19 mouse cellular contexts compared by ENCODE assay signal in genomic region chr6:147097346-147097929, GRCm38 (mm10). TPM values are rescaled to one million over a fixed set of nuclear protein-coding genes. Genes with fewer than 3 reads are reported as not detected.
A peak's percentile ranks its signal among the peaks of the same experiment; 100 is the strongest.
DNase-seq lines count a peak whose midpoint lies in the region; ATAC-seq and TF ChIP-seq lines count a peak whose summit lies in the region.
"Had no signal": no experiment of that assay in that cellular context is flagged by ENCODE, and none has a peak within 500 bp of the region (broad histone marks: within the 10 kb centered on the region; RNA-seq: fewer than 3 reads in every experiment).

No protein-coding gene starts in this region.

- intact Hi-C loops in heart, postnatal 14 days (cut with DNase I) = no loop called here

- no peak overlapping the region for H3K9ac ChIP-seq in heart, postnatal 0 days (replicated peaks; ENCODE audit: low read depth, low read length)
- H3K9ac ChIP-seq in embryonic facial prominence, embryonic 13.5 days = no peak overlapping the region
- H3K9ac ChIP-seq in midbrain, postnatal 0 days (replicated peaks; ENCODE audit: low read length, poor library complexity, severe bottlenecking) = no peak overlapping the region
- H3K9ac ChIP-seq: embryonic facial prominence, embryonic 15.5 days; hindbrain, embryonic 14.5 days; kidney, embryonic 15.5 days; limb, embryonic 13.5 days; liver, embryonic 14.5 days; midbrain, embryonic 15.5 days; neural tube, embryonic 15.5 days had no signal

- TF ChIP-seq EP300 in heart, postnatal 0 days (IDR thresholded peaks at IDR 0.05; ENCODE audit: low read depth) = no peak

- peaks cover 26% of the 10 kb centered on the region; the same call in 1 of the 2 replicates for H3K36me3 ChIP-seq in heart, postnatal 0 days (replicated peaks; ENCODE audit: control insufficient read depth, insufficient read depth, low read length)
- peaks cover 20% of the 10 kb centered on the region for H3K36me3 ChIP-seq in embryonic facial prominence, embryonic 13.5 days
- peaks cover 2% of the 10 kb centered on the region; the same call in 1 of the 2 replicates for H3K36me3 ChIP-seq in midbrain, postnatal 0 days (ENCODE audit: insufficient read depth, low read length)
- peaks cover 32% of the 10 kb centered on the region for H3K36me3 ChIP-seq in hindbrain, embryonic 10.5 days
- H3K36me3 ChIP-seq: midbrain, embryonic 15.5 days had no signal

- H3K27me3 ChIP-seq in heart, postnatal 0 days (ENCODE audit: control insufficient read depth, insufficient read depth, low read length) = no peaks in the 10 kb centered on the region
- H3K27me3 ChIP-seq in embryonic facial prominence, embryonic 13.5 days = no peaks in the 10 kb centered on the region
- no peaks in the 10 kb centered on the region for H3K27me3 ChIP-seq in midbrain, postnatal 0 days (ENCODE audit: insufficient read depth, low read length)
- H3K27me3 ChIP-seq in hindbrain, embryonic 10.5 days (ENCODE audit: insufficient read depth, poor library complexity, severe bottlenecking) = no peaks in the 10 kb centered on the region
- H3K27me3 ChIP-seq: embryonic facial prominence, embryonic 15.5 days; kidney, embryonic 15.5 days; limb, embryonic 13.5 days; megakaryocyte, embryonic 14.5 days; midbrain, embryonic 15.5 days; neural tube, embryonic 15.5 days had no signal

- peak; percentile 21; the same call in 1 of the 2 replicates for TF ChIP-seq CTCF in heart, postnatal 0 days (IDR thresholded peaks at IDR 0.05; ENCODE audit: low read depth)
- TF ChIP-seq CTCF in midbrain, postnatal 0 days (IDR thresholded peaks at IDR 0.05) = no peak

- H3K4me3 ChIP-seq in heart, postnatal 0 days (ENCODE audit: low read depth, low read length) = no peak overlapping the region
- H3K4me3 ChIP-seq in embryonic facial prominence, embryonic 13.5 days = no peak overlapping the region
- H3K4me3 ChIP-seq in midbrain, postnatal 0 days (ENCODE audit: low read depth, low read length) = no peak overlapping the region
- H3K4me3 ChIP-seq in hindbrain, embryonic 10.5 days = no peak overlapping the region
- H3K4me3 ChIP-seq: embryonic facial prominence, embryonic 15.5 days; kidney, embryonic 15.5 days; limb, embryonic 13.5 days; megakaryocyte, embryonic 14.5 days; midbrain, embryonic 15.5 days; neural tube, embryonic 15.5 days had no signal

- H3K4me1 ChIP-seq in heart, postnatal 0 days (ENCODE audit: control insufficient read depth, insufficient read depth) = peaks cover 4% of the 10 kb centered on the region
- H3K4me1 ChIP-seq in embryonic facial prominence, embryonic 13.5 days = peaks cover 44% of the 10 kb centered on the region
- peaks cover 8% of the 10 kb centered on the region; the same call in 1 of the 2 replicates for H3K4me1 ChIP-seq in midbrain, postnatal 0 days (ENCODE audit: insufficient read depth, low read length)
- peaks cover 21% of the 10 kb centered on the region for H3K4me1 ChIP-seq in hindbrain, embryonic 10.5 days (replicated peaks)

- ATAC-seq in heart, postnatal 0 days (ENCODE audit: insufficient read depth, low read depth) = no peak
- no peak for ATAC-seq in embryonic facial prominence, embryonic 13.5 days (ENCODE audit: insufficient number of reproducible peaks, insufficient read depth, low FRiP score, low TSS enrichment, low read depth)
- ATAC-seq in midbrain, postnatal 0 days (ENCODE audit: low FRiP score) = no peak
- ATAC-seq: midbrain, embryonic 15.5 days had no signal

- WGBS in heart, postnatal 0 days = 48% methylated on average over 8 of the region's 8 CpGs
- WGBS in embryonic facial prominence, embryonic 13.5 days = 27% methylated on average over 8 of the region's 8 CpGs
- WGBS in midbrain, postnatal 0 days = 53% methylated on average over 8 of the region's 8 CpGs
- WGBS in hindbrain, embryonic 10.5 days = 50% methylated on average over 8 of the region's 8 CpGs

- no peak overlapping the region for H3K27ac ChIP-seq in heart, postnatal 0 days (ENCODE audit: low read depth)
- H3K27ac ChIP-seq in embryonic facial prominence, embryonic 13.5 days = peak overlapping the region; percentile 5; the same call in 1 of the 2 replicates
- no peak overlapping the region for H3K27ac ChIP-seq in midbrain, postnatal 0 days (ENCODE audit: low read depth, low read length)
- no peak overlapping the region for H3K27ac ChIP-seq in hindbrain, embryonic 10.5 days
- H3K27ac ChIP-seq: embryonic facial prominence, embryonic 15.5 days; hindbrain, embryonic 14.5 days; kidney, embryonic 15.5 days; limb, embryonic 13.5 days; liver, embryonic 14.5 days; midbrain, embryonic 15.5 days; neural tube, embryonic 15.5 days had no signal

- H3K9me3 ChIP-seq in heart, postnatal 0 days (replicated peaks; ENCODE audit: control insufficient read depth, low read length) = no peaks in the 10 kb centered on the region
- no peaks in the 10 kb centered on the region for H3K9me3 ChIP-seq in embryonic facial prominence, embryonic 13.5 days
- H3K9me3 ChIP-seq in midbrain, postnatal 0 days (ENCODE audit: low read length) = no peaks in the 10 kb centered on the region
- H3K9me3 ChIP-seq in hindbrain, embryonic 10.5 days = no peaks in the 10 kb centered on the region
- H3K9me3 ChIP-seq: embryonic facial prominence, embryonic 15.5 days; kidney, embryonic 15.5 days; limb, embryonic 13.5 days; megakaryocyte, embryonic 14.5 days; midbrain, embryonic 15.5 days; neural tube, embryonic 15.5 days had no signal

- no peak for DNase-seq in heart, postnatal 0 days (ENCODE audit: low spot score)
- DNase-seq in heart, postnatal 14 days = no peak
- peak; percentile 33 for DNase-seq in thymus, postnatal 0 days (ENCODE audit: low spot score)
- DNase-seq in thymus, postnatal 36 days = no peak
- no peak for DNase-seq in midbrain, postnatal 0 days (ENCODE audit: low spot score)
- DNase-seq in hindbrain, embryonic 10.5 days (ENCODE audit: low spot score) = no peak
- DNase-seq: adrenal gland, adult 8-10 months; cerebellum, adult 9-11 months; heart, adult 11 months had no signal

- no peak overlapping the region for H3K4me2 ChIP-seq in heart, postnatal 0 days (ENCODE audit: low read depth, low read length)
- no peak overlapping the region for H3K4me2 ChIP-seq in embryonic facial prominence, embryonic 13.5 days
- H3K4me2 ChIP-seq in midbrain, postnatal 0 days (ENCODE audit: low read depth, low read length, poor library complexity, severe bottlenecking) = no peak overlapping the region
- H3K4me2 ChIP-seq: embryonic facial prominence, embryonic 15.5 days; hindbrain, embryonic 14.5 days; kidney, embryonic 15.5 days; limb, embryonic 13.5 days; midbrain, embryonic 15.5 days; neural tube, embryonic 15.5 days had no signal

RNA-seq across cellular contexts. Expression of gene Klhl42, which starts 6.3 kb away (rescaled TPM):
- total RNA-seq in heart, postnatal 0 days (2014; rRNA removed; ENCODE audit: low replicate concordance) = 7.1 and 56.8 TPM in 2 replicates
- polyA plus RNA-seq in heart, postnatal 0 days (2015; fragmentation: Nextera tagmentation; extraction: Ambion mirVana) = 2.1 and 2.2 TPM in 2 replicates
- 1 to 10 TPM; 8.2 to 8.7 TPM for total RNA-seq in heart, postnatal 14 days (2021)
- 7.3 and 7.7 TPM in 2 replicates for polyA plus RNA-seq in thymus, postnatal 0 days (2015; fragmentation: Nextera tagmentation; extraction: Ambion mirVana)
- polyA plus RNA-seq in embryonic facial prominence, embryonic 13.5 days (2015; fragmentation: Nextera tagmentation; extraction: Ambion mirVana) = 9.2 and 10.5 TPM in 2 replicates
- total RNA-seq in midbrain, postnatal 0 days (2014; rRNA removed) = 26.0 and 32.5 TPM in 2 replicates
- polyA plus RNA-seq in midbrain, postnatal 0 days (2015; fragmentation: Nextera tagmentation; extraction: Ambion mirVana) = 6.4 and 6.5 TPM in 2 replicates
- 6.5 and 7.1 TPM in 2 replicates for polyA plus RNA-seq in hindbrain, embryonic 10.5 days (2016; fragmentation: Nextera tagmentation; extraction: Ambion mirVana)

RNA-seq across cellular contexts. Expression of gene Mansc4, which starts 10.6 kb away (rescaled TPM):
- total RNA-seq in heart, postnatal 0 days (2014; rRNA removed; ENCODE audit: low replicate concordance) = not detected in 2 replicates
- polyA plus RNA-seq in heart, postnatal 0 days (2015; fragmentation: Nextera tagmentation; extraction: Ambion mirVana) = 0.14 and 0.30 TPM in 2 replicates
- total RNA-seq in heart, postnatal 14 days (2021) = not detected
- 2.3 and 2.4 TPM in 2 replicates for polyA plus RNA-seq in thymus, postnatal 0 days (2015; fragmentation: Nextera tagmentation; extraction: Ambion mirVana)
- polyA plus RNA-seq in embryonic facial prominence, embryonic 13.5 days (2015; fragmentation: Nextera tagmentation; extraction: Ambion mirVana) = 4.6 and 6.1 TPM in 2 replicates
- 0.57 and 1.9 TPM in 2 replicates for total RNA-seq in midbrain, postnatal 0 days (2014; rRNA removed)
- 1.4 TPM in 2 replicates for polyA plus RNA-seq in midbrain, postnatal 0 days (2015; fragmentation: Nextera tagmentation; extraction: Ambion mirVana)
- polyA plus RNA-seq in hindbrain, embryonic 10.5 days (2016; fragmentation: Nextera tagmentation; extraction: Ambion mirVana) = 0.63 and 1.00 TPM in 2 replicates
- total RNA-seq: heart, postnatal 25 days had no signal
- polyA plus RNA-seq: liver, embryonic 14.5 days had no signal

RNA-seq across cellular contexts. Expression of gene Mrps35, which starts 54.9 kb away (rescaled TPM):
- total RNA-seq in heart, postnatal 0 days (2014; rRNA removed; ENCODE audit: low replicate concordance) = 17.6 and 24.2 TPM in 2 replicates
- 196 and 197 TPM in 2 replicates for polyA plus RNA-seq in heart, postnatal 0 days (2015; fragmentation: Nextera tagmentation; extraction: Ambion mirVana)
- 100 to 1,000 TPM; 173 to 181 TPM for total RNA-seq in heart, postnatal 14 days (2021)
- 105 and 111 TPM in 2 replicates for polyA plus RNA-seq in thymus, postnatal 0 days (2015; fragmentation: Nextera tagmentation; extraction: Ambion mirVana)
- 102 and 106 TPM in 2 replicates for polyA plus RNA-seq in embryonic facial prominence, embryonic 13.5 days (2015; fragmentation: Nextera tagmentation; extraction: Ambion mirVana)
- 8.9 and 9.4 TPM in 2 replicates for total RNA-seq in midbrain, postnatal 0 days (2014; rRNA removed)
- 61.0 and 72.6 TPM in 2 replicates for polyA plus RNA-seq in midbrain, postnatal 0 days (2015; fragmentation: Nextera tagmentation; extraction: Ambion mirVana)
- polyA plus RNA-seq in hindbrain, embryonic 10.5 days (2016; fragmentation: Nextera tagmentation; extraction: Ambion mirVana) = 104 and 106 TPM in 2 replicates
